Mouse (Mus musculus) liver, postnatal 0 days (tissue): ENCODE results near the gene Ildr1. TPM values are rescaled to one million over a fixed set of nuclear protein-coding genes. Genes with fewer than 3 reads are reported as not detected.
A peak's percentile ranks its signal among the peaks of the same experiment; 100 is the strongest.

Experiments used
- ATAC-seq: fragments of 200-750 bp; cut with Nextera tagmentation; 2 replicates; pipeline ENCODE4 v1.8.0; 2017; ENCODE audit warnings: mild to moderate bottlenecking, moderate library complexity
- DNase-seq: peaks from one replicate; pipeline ENCODE4 v3.0.0-alpha.2; 2016
- H3K27ac ChIP-seq: fragments of 300-500 bp; sonication (generic); 2 replicates; pipeline ENCODE4 v1.5.1; 2014; ENCODE audit warnings: antibody characterized with exemption, moderate library complexity, mild to moderate bottlenecking, low read depth
- H3K27me3 ChIP-seq: fragments of 300-500 bp; sonication (generic); 2 replicates; pipeline ENCODE4 v1.6.1; 2014; ENCODE audit warnings: low read length, control low read depth, mixed read lengths; ENCODE audit not compliant: insufficient read depth
- H3K36me3 ChIP-seq: fragments of 300-500 bp; sonication (generic); replicated peaks from 2 replicates; pipeline ENCODE4 v1.6.1; 2014; ENCODE audit warnings: mild to moderate bottlenecking, control low read depth, low read length, moderate library complexity, mixed read lengths; ENCODE audit not compliant: insufficient read depth
- H3K4me1 ChIP-seq: fragments of 300-500 bp; sonication (generic); 2 replicates; pipeline ENCODE4 v1.6.1; 2014; ENCODE audit warnings: antibody characterized with exemption, mild to moderate bottlenecking, control low read depth; ENCODE audit not compliant: insufficient read depth
- H3K4me2 ChIP-seq: fragments of 300-500 bp; sonication (generic); 2 replicates; pipeline ENCODE4 v1.6.1; 2014; ENCODE audit warnings: low read depth, mild to moderate bottlenecking, low read length, moderate library complexity, mixed read lengths
- H3K4me3 ChIP-seq: fragments of 300-500 bp; sonication (generic); 2 replicates; pipeline ENCODE4 v1.5.1; 2014; ENCODE audit warnings: low read depth, low read length
- H3K9ac ChIP-seq: fragments of 300-500 bp; sonication (generic); replicated peaks from 2 replicates; pipeline ENCODE4 v1.6.1; 2014; ENCODE audit warnings: mild to moderate bottlenecking, moderate library complexity
- H3K9me3 ChIP-seq: fragments of 300-500 bp; sonication (generic); 2 replicates; pipeline ENCODE4 v1.6.1; 2016; ENCODE audit warnings: mild to moderate bottlenecking, control low read depth, low read length, mixed read lengths
- CTCF ChIP-seq: sonication (generic); IDR thresholded peaks from 2 replicates; pipeline ENCODE4 v1.5.1; 2016; ENCODE audit warnings: antibody characterized with exemption, low read depth
- EP300 ChIP-seq: IDR thresholded peaks from 2 replicates; pipeline ENCODE4 v1.6.1; 2016; ENCODE audit warnings: antibody characterized with exemption, low read depth, mild to moderate bottlenecking
- WGBS: fragments of 180-500 bp; shearing (Covaris S2); extraction: QIAGEN DNeasy Blood & Tissue Kit; methylation state at CpG from one replicate; pipeline ENCODE4 v1.1.7; 2014; ENCODE audit not compliant: insufficient replicate concordance; 5-methylcytosine and 5-hydroxymethylcytosine counted together
- polyA plus RNA-seq: library from polyadenylated mRNA; unstranded; fragments of >200 nt; fragmentation: Nextera tagmentation; extraction: Ambion mirVana; gene quantifications from 2 replicates; pipeline ENCODE4 v1.2.1, GENCODE M21; 2015

Gene Ildr1
- polyA plus RNA-seq, 1 experiment from 2014 or later, result 0.19 TPM

GRCm38 (mm10) chr16:36673196-36673595 is 20.6 kb upstream of the Ildr1 start:
- Histone ChIP-seq H3K36me3 (no peaks in the 10 kb centered on the region), H3K27ac (no peak overlapping the region), H3K9ac (no peak overlapping the region), H3K9me3 (no peaks in the 10 kb centered on the region), H3K4me2 (no peak overlapping the region), H3K4me1 (no peaks in the 10 kb centered on the region), H3K27me3 (no peaks in the 10 kb centered on the region), H3K4me3 (no peak overlapping the region)
- DNase-seq (no peak), ATAC-seq (0 out of 2 replicates have a peak, but pooled peaks have one; percentile 40)
- WGBS, result 52% methylated on average over 4 of the region's 4 CpGs
- TF ChIP-seq CTCF (no peak), EP300 (no peak)

- DNase-seq, result peak; percentile 25
- no peak for ATAC-seq
- Histone ChIP-seq H3K4me3 (no peak overlapping the region), H3K4me1 (no peaks in the 10 kb centered on the region), H3K4me2 (no peak overlapping the region), H3K27me3 (no peaks in the 10 kb centered on the region), H3K9ac (no peak overlapping the region), H3K27ac (no peak overlapping the region), H3K9me3 (no peaks in the 10 kb centered on the region), H3K36me3 (no peaks in the 10 kb centered on the region)
- no peak for TF ChIP-seq CTCF
- TF ChIP-seq EP300, result no peak
- 57% methylated on average over 7 of the region's 7 CpGs for WGBS
Observed at GRCm38 (mm10) chr16:36674457-36675204, 19.1 kb upstream of the Ildr1 start.

- Histone ChIP-seq H3K27me3 (no peaks in the 10 kb centered on the region), H3K36me3 (no peaks in the 10 kb centered on the region), H3K4me3 (no peak overlapping the region), H3K9me3 (no peaks in the 10 kb centered on the region), H3K27ac (no peak overlapping the region), H3K9ac (no peak overlapping the region), H3K4me1 (no peaks in the 10 kb centered on the region), H3K4me2 (no peak overlapping the region)
- ATAC-seq, result no peak
- DNase-seq, result no peak
- TF ChIP-seq CTCF (no peak), EP300 (no peak)
- WGBS, result 15% methylated on average over 2 of the region's 2 CpGs
Observed at GRCm38 (mm10) chr16:36675304-36675703, 18.5 kb upstream of the Ildr1 start.

DNA sequence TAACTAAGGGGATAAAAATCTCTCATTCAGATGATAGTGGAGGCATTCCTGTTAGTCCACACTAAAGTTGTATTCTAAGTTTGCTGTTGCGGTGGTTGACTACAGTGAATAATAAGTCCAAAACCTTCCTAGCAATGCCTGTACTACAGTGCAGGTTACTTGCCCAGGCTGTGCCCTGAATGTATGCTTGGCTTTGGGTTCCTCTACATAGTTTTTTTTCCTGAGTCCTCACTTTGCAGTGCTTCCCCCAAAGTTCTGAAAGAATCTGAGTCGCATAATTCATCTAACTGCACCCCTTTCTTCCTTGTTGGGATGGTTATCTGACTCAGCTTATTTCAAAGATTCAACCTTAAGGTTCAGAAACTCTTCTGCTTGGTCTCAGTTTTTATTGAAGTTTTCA is 17.9 kb upstream of the Ildr1 start:
- no peak for DNase-seq

GRCm38 (mm10) chr16:36681829-36682228 is 11.9 kb upstream of the Ildr1 start:
- H3K36me3 ChIP-seq, result no peaks in the 10 kb centered on the region
- H3K27ac ChIP-seq, result no peak overlapping the region
- TF ChIP-seq CTCF (no peak), EP300 (no peak)
- no peak overlapping the region for H3K4me2 ChIP-seq
- ATAC-seq, result no peak
- DNase-seq, result no peak
- WGBS, result 81% methylated on average over 3 of the region's 3 CpGs
- no peaks in the 10 kb centered on the region for H3K4me1 ChIP-seq
- H3K9me3 ChIP-seq, result no peaks in the 10 kb centered on the region
- H3K27me3 ChIP-seq, result no peaks in the 10 kb centered on the region
- H3K4me3 ChIP-seq, result no peak overlapping the region
- no peak overlapping the region for H3K9ac ChIP-seq

More for the DNA sequence above, 17.9 kb upstream of the Ildr1 start:
- no peak for ATAC-seq
- Histone ChIP-seq H3K9ac (no peak overlapping the region), H3K4me2 (no peak overlapping the region), H3K4me3 (no peak overlapping the region), H3K27me3 (no peaks in the 10 kb centered on the region), H3K27ac (no peak overlapping the region), H3K9me3 (no peaks in the 10 kb centered on the region), H3K36me3 (no peaks in the 10 kb centered on the region), H3K4me1 (no peaks in the 10 kb centered on the region)
- no peak for TF ChIP-seq CTCF
- no peak for TF ChIP-seq EP300
- 71% methylated on average over 2 of the region's 2 CpGs for WGBS

DNA sequence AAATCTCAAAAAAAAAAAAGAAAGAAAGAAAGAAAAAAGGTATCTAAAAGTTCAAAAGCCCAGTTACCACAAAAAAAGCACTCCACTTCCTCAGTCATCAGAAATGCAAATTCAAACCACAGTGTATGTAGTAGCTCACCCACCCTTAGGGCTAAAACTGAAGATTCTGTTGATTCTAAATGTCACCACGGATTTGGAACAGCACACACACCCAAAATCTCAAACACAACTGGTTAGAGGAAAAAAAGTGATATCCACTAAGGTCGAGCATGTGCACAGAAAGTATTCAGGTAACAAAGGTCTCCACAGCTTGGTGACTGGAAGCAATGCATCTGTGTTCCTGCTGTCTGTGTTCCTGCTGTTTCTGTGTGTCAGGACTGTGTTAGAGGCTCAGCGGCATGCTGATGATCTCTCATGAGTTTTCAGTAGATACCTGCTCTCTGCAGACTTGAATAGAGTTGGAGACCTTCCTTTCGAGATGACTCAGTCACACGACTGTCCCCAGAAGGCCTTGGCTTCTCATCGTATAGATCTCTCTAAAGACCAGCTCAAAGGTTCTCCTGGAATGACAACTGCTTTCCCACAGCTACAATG is 9.4 kb upstream of the Ildr1 start:
- ATAC-seq (no peak), DNase-seq (no peak)
- H3K36me3 ChIP-seq, result no peaks in the 10 kb centered on the region
- H3K4me2 ChIP-seq, result no peak overlapping the region
- H3K27me3 ChIP-seq, result no peaks in the 10 kb centered on the region
- TF ChIP-seq EP300, result no peak
- TF ChIP-seq CTCF, result no peak
- no peak overlapping the region for H3K27ac ChIP-seq
- WGBS, result 70% methylated on average over 6 of the region's 6 CpGs
- H3K9me3 ChIP-seq, result no peaks in the 10 kb centered on the region
- no peaks in the 10 kb centered on the region for H3K4me1 ChIP-seq
- H3K9ac ChIP-seq, result no peak overlapping the region
- no peak overlapping the region for H3K4me3 ChIP-seq
